Comparison of ENCODE assay signal across 8 mouse cellular contexts in the genomic region with DNA sequence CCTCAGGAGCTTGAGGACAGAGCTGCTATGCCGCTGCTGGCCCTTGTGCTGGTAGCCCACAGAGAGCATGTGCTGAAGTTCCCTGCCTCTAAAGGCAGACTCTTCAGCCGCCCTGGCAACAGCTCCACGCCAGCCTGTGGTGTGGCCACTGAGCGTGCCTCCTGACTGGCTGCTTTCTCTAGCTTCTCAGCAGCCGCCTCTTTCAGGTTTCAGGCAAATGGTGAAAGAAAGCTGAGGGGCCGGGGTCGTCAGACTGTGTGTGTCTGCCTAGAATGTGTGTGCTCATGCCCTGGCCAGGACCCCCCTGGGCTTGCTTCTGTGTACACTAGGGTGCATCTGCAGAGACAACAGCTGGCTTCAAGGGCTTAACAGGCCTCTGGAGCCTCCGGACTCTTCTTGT.
DNase-seq lines count a peak whose midpoint lies in the region; ATAC-seq lines count a peak whose summit lies in the region.

No protein-coding gene starts in this region.

- H3K27ac ChIP-seq in kidney, embryonic 14.5 days (ENCODE audit: low read depth, low read length): peak overlapping the region; percentile 43
- peak overlapping the region; percentile 54 for H3K27ac ChIP-seq in forebrain, embryonic 12.5 days
- H3K27ac ChIP-seq in limb, embryonic 10.5 days: peak overlapping the region; percentile 59

- WGBS in kidney, embryonic 14.5 days: 18% methylated on average over 8 of the region's 8 CpGs
- 14% methylated on average over 8 of the region's 8 CpGs for WGBS in forebrain, embryonic 12.5 days
- 20% methylated on average over 8 of the region's 8 CpGs for WGBS in limb, embryonic 10.5 days

- no peak overlapping the region for H3K4me3 ChIP-seq in kidney, embryonic 14.5 days (ENCODE audit: low read length)
- H3K4me3 ChIP-seq in forebrain, embryonic 12.5 days (replicated peaks): no peak overlapping the region
- peak overlapping the region; percentile 14; the same call in 1 of the 2 replicates for H3K4me3 ChIP-seq in limb, embryonic 10.5 days

- no peak overlapping the region for H3K4me2 ChIP-seq in kidney, embryonic 14.5 days (replicated peaks; ENCODE audit: low read depth, low read length)
- 0 out of 2 replicates have a peak overlapping the region, but pooled peaks have one; percentile 4 for H3K4me2 ChIP-seq in forebrain, embryonic 12.5 days

- peaks cover 78% of the 10 kb centered on the region for H3K4me1 ChIP-seq in kidney, embryonic 14.5 days (ENCODE audit: control insufficient read depth, insufficient read depth, low read length)
- peaks cover 92% of the 10 kb centered on the region for H3K4me1 ChIP-seq in forebrain, embryonic 12.5 days
- peaks cover 87% of the 10 kb centered on the region for H3K4me1 ChIP-seq in limb, embryonic 10.5 days

- peak; percentile 21; the same call in 1 of the 2 replicates for ATAC-seq in kidney, embryonic 14.5 days (ENCODE audit: low FRiP score, low TSS enrichment)
- ATAC-seq in forebrain, embryonic 12.5 days (ENCODE audit: low FRiP score): peak; percentile 57

- no peak overlapping the region for H3K9ac ChIP-seq in kidney, embryonic 14.5 days (ENCODE audit: low read depth, low read length)
- H3K9ac ChIP-seq in forebrain, embryonic 12.5 days: peak overlapping the region; percentile 17; the same call in 1 of the 2 replicates

- no peak for DNase-seq in kidney, adult 8-10 months
- DNase-seq in cerebellum, adult 18-20 months: peak; percentile 72 to 82
- DNase-seq in limb, embryonic 10.5 days (ENCODE audit: low spot score): no peak
- DNase-seq in retina, embryonic 14.5 days (ENCODE audit: low spot score): peak; percentile 38
- no peak for DNase-seq in thymus, postnatal 4 days
- no peak for DNase-seq in ovary, adult 18-20 months (ENCODE audit: low spot score)

- no peaks in the 10 kb centered on the region for H3K27me3 ChIP-seq in kidney, embryonic 14.5 days (ENCODE audit: control insufficient read depth, insufficient read depth, low read length)
- H3K27me3 ChIP-seq in forebrain, embryonic 12.5 days: no peaks in the 10 kb centered on the region
- H3K27me3 ChIP-seq in limb, embryonic 10.5 days (ENCODE audit: low read depth, poor library complexity, severe bottlenecking): no peaks in the 10 kb centered on the region

- H3K9me3 ChIP-seq in kidney, embryonic 14.5 days (ENCODE audit: control insufficient read depth, low read length): no peaks in the 10 kb centered on the region
- no peaks in the 10 kb centered on the region for H3K9me3 ChIP-seq in forebrain, embryonic 12.5 days
- no peaks in the 10 kb centered on the region for H3K9me3 ChIP-seq in limb, embryonic 10.5 days (replicated peaks)

- H3K36me3 ChIP-seq in kidney, embryonic 14.5 days (ENCODE audit: control insufficient read depth, insufficient read depth, low read length): peaks cover 5% of the 10 kb centered on the region; the same call in 1 of the 2 replicates
- no peaks in the 10 kb centered on the region for H3K36me3 ChIP-seq in forebrain, embryonic 12.5 days (replicated peaks)
- peaks cover 26% of the 10 kb centered on the region for H3K36me3 ChIP-seq in limb, embryonic 10.5 days

Comparison
In these comparisons a context has a peak if more than half of its experiments do, and no peak if none do; other contexts are left out.
1. DNase-seq: peak in cerebellum, adult 18-20 months (2 of 2) and retina, embryonic 14.5 days (single experiment); none in kidney, adult 8-10 months (0 of 2), limb, embryonic 10.5 days (single experiment), thymus, postnatal 4 days (single experiment) and ovary, adult 18-20 months (single experiment).
2. Peak in every context shown above with its lines, with median percentiles within 50 percentile points of each other: H3K27ac ChIP-seq.